Mouse (Mus musculus) T-helper 17 cell (primary cell): ENCODE measurements around the gene Edem3.
"Not testable (repeated sequence)": the region's sequence is repeated elsewhere in the genome, so short reads cannot be mapped to it uniquely, and the experiment has no call there.

ENCODE experiments used
- in situ Hi-C, 2 experiments: fragments of 300-600 bp; cut with MboI, MseI; formaldehyde crosslinking; loops; 1 replicate in 1 of 2; 2 replicates in 1 of 2; pipeline ENCODE4 v1.15.1; 2025; ENCODE audit warnings: high pct_unique_total_duplicates in 2 of 2

Edem3 gene

DNA sequence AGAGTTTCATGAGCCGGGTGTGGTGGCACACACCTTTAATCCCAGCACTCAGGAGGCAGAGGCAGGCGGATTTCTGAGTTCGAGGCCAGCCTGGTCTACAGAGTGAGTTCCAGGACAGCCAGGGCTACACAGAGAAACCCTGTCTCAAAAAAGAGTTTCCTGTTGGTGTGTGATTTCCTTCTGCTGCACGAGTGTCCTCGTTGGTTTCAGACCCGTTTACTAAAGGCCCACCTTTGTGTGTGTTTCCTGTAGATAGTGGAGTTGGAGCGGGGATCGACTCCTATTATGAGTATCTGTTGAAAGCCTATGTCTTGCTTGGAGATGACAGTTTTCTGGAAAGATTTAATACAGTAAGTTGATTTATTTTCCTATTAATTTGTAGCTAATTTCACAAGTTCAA lies 36.9 kb downstream of the Edem3 start:
- in situ Hi-C loops = loop anchor here in 1 of 2 experiments (25.0 kb wide), 1 partner anchor 1355 kb away; no protein-coding TSS in a partner anchor

DNA sequence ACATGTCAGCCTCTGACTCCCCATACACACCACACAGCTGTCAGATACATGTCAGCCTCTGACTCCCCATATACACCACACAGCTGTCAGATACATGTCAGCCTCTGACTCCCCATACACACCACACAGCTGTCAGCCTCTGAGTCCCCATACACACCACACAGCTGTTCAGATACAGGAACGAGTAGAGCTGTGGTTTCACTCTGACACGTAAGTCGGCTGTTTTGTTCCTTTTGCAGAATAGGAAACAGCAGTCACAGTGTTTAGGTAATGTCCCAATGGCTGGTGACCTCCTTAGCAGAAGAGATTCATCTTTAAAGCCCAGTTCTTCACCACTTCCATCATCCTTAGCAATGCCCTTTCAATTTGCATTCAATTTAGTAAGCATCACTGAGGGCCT lies 47.6 kb downstream of the Edem3 start:
- in situ Hi-C loops = not testable (repeated sequence)

DNA sequence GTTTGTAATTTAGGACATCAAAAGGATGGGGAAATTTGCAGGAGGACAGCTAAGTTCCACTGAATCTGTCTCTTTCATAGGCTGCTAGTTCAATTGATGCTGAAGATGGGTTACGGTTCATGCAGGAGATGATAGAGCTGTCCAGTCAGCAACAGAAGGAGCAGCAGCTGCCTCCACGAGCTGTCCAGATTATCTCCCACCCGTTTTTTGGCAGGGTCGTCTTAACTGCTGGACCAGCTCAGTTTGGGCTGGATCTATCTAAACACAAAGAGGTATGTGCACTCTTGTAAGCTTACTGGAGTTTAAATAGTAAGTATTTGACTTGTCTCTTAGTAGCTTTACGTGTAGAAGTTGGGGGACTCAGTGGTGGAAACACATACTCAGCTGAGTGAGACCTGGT lies 52.1 kb downstream of the Edem3 start:
- in situ Hi-C loops = no loop called here

DNA sequence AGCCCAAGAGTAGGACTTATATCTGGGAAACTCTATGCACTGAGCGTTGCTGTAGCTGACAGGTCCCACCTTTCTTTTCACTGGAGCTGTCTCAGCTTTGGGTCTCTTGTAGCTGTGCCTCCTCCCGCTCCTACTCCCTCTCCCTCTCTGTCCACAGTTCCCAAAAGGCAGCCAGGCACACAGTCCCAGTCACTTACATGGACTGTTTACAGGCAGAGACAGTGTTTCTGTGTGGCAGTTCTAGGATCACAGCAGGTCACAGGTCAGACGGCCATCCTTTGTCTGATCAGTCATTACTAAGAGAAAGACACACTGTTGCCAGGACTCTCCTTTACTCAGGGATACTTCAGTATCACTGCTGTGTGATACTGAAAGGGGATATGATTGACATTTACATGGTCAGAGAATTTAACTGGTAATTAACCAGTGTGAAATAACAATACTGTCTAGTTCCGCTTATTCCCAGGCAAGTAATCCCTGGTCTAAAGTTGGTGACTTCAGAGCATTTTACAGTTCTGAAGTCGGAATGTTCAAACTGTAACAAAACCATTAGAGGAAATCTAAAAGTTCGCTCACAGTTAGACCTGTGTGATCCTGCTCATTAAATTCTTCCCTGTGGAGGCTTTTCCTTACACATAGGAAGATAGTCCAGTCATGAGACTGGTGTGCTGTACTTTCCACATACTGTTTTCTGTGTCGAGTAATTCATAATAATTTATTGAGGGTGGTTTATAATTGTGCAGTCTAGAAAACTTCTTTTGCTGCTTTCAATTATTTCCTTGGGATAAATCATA lies 55.7 kb downstream of the Edem3 start:
- in situ Hi-C loops = no loop called here

DNA sequence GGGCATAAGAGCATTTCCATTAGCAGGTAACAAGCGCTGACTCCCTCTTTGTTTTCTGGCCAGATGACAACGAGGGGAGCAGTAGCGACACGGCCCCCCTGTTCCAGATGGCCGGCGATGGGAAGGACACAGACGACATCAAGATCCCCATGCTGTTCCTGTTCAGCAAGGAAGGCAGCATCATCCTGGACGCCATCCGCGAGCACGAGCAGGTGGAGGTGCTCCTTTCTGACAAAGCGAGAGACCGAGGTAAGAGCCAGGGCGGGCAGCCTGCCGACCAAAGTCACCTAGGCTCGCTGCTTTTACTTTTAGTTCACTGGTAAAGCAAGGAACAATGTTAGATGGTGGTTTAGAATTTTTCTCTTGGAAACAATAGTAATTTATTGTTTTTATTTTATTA lies 56.3 kb downstream of the Edem3 start:
- in situ Hi-C loops = no loop called here

DNA sequence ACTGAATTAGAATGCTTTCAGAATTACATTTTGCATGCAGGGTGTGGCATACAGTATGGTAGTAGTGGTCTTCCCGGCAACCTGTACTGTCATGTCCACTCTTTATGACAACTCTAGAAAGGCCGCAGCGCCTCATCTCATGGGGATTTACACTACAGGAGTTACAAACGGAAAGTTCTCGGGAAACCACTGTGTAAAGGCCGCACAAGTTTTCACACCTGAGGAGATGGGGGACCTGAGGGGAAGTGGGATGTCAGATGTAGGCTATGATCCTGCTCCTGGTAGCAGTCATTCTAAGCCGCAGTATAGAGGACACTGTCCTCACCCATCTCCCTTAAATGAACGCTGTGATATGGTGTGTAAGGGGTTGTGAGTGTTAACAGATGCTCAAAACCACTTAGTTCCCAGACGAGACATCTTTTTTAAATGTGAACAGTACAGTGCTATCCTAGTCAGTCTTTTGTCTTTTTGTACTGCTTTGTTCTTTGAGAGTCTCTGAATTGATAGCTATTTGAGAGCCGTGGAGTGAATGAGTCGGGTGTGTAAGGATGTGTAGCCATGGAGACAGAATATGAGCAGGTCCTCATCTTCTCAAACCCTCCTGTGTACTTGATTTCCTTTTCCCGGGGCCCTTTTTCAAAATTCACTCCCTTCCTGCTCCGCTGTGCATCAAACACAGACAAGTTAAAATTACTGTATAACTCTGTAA lies 57.0 kb downstream of the Edem3 start:
- in situ Hi-C loops = no loop called here

DNA sequence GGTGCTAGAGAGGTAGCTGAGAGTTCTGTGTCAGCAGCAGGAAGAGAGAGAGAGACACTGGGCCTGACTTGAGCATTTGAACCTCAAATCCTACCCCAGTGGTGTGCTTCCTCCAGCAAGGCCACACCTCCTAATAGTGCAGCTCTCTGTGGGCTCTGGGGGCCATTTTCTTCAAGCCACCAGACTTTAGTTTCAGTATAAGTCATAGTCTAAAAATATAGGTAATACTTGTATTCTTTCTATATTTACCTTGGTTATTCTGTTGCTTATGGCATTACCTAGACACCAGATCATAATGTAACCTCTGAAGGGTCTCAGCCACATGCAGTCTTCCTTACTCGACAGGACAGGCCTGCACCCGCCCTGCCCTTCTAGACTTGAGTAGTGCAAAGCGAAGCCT lies 60.9 kb downstream of the Edem3 start:
- in situ Hi-C loops = no loop called here

DNA sequence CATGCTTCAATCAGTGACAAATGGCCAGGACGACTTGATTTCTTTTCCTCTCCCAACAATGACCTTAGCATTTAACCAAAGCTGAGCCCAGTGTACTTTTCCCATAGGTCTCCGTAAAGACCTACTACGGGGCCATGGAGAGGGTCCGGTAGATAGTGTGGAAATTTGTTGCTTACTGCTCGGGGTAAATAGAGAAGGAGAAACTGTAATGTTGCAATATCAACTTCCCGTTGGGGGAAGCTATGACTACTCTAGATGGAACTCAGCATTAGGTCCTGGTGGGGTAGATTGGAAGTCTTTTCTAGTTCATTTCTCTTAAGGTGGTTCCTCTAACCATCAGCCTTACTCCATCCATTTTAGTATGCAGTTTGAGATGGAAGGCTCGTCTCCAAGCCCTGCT lies 64.0 kb downstream of the Edem3 start:
- in situ Hi-C loops = no loop called here

DNA sequence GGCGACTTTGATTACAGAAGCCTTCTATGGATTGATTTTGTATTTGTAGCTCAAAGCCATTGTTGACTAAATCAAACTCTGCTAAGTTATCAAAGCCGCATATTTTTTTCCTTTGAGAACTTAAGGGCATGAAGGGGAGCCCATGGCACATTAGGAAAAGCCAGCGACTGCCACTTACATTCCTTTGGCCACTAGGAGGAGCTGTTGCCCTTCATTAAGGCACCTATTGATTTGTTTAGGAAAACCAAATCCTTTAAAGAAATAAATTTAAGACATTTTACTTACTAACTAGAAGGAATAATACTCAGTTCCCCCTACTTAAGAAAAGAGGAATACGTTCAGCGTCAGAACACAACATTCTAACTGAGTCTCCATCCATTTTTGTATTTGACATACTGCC lies 65.3 kb downstream of the Edem3 start:
- in situ Hi-C loops = loop anchor here in 1 of 2 experiments (10.0 kb wide), 1 partner anchor 554 kb away; no protein-coding TSS in a partner anchor

DNA sequence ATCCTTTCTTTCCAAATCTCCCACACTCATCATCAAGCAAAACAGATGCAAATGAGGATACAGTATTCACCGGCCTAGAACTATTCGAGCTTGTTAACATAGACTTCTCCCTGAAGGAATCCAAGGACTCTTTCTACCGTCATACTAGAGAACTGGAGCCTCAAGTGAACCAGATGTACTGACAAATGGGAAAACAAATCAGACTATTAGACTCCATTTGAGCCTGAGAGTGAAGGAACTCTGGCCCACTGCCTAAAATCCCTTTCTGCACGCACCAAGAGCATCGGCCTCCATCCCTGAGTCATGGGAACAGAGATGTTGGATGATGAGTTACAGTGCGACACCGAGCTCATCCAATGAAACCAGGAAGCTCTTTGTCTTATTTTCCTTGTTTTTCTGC lies 69.9 kb downstream of the Edem3 start:
- in situ Hi-C loops = loop anchor here in 1 of 2 experiments (10.0 kb wide), 1 partner anchor 550 kb away; no protein-coding TSS in a partner anchor

DNA sequence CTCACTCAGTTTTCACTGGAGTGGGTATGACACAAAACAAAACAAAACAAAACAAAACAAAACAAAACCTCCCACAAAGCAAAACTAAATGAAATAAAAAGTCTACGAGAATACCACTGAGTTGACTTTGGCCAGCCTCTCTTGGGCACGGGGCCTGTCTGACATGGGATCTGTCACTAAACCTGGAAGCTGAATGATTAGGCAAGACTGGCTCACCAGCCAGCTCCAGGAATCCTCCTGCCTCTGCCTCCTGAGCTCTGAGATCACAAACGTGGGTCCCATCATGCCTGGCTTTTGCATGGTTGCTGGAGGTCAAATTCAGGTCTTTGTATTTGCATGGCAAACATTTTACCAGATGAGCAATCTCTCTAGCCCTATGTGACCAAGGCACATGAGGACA lies 76.6 kb downstream of the Edem3 start:
- in situ Hi-C loops = loop anchor here in 1 of 2 experiments (10.0 kb wide), 1 partner anchor 73 kb away; no protein-coding TSS in a partner anchor

DNA sequence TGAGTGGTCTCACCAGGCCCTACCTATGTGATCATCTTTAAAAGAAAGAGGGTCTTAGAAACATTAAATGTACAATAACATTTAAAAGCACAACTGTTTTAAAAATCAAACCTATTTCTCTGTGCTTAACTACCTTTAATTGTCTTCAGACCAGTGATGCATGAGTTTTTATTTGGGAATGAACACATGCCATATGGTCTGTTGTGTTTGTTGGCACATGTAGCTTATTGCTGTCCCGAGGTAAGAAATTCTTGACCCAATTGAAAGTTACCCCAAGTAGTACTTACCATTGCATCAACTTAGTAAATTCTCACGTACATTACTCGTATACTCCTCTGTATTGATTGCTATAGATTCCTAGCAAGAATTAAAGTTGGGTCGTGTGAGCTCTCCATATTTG lies 80.1 kb downstream of the Edem3 start:
- in situ Hi-C loops = loop anchor here in 1 of 2 experiments (10.0 kb wide), 1 partner anchor 70 kb away; no protein-coding TSS in a partner anchor

DNA sequence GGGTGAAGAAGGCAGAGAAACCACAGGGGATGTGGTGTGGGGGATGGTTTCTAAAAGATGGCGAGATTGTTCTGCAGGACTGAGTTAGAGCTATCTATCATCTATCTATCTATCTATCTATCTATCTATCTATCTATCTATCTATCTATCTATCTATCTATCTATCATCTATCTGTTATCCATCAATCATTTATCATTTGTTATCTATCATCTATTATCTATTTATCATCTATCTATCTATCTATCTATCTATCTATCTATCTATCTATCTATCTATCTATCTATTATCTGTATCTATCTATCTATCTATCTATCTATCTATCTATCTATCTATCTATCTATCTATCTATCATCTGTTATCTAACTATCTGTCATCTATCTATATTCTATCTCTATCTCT lies 85.2 kb downstream of the Edem3 start:
- in situ Hi-C loops = not testable (repeated sequence)

DNA sequence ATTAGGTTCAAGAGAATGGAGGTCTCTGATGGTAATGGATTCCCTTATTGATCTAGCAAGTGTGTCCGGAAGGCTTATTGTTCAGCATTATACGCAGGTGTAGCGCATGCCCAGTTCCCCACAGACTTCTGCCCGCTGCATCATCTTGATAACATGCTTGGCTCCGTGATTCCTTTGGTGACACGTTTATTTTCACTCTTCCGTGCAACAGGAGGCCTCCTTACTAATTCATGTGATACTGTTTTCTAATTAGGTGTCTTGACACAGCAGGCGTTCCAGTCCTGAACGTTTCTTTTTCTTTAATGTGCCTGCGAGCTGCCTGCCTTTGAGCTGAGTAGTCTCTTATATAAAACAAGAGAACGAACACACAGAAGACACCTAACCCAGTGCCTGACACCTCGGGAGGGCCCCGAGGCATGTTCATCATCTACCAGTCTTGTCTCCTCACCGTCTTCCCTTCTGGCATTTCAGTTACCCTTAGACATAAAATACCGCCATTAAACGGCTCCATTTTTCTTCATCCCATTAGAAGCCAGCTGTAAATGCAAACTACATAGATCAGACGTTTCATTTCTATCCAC lies 90.2 kb downstream of the Edem3 start:
- in situ Hi-C loops = no loop called here

DNA sequence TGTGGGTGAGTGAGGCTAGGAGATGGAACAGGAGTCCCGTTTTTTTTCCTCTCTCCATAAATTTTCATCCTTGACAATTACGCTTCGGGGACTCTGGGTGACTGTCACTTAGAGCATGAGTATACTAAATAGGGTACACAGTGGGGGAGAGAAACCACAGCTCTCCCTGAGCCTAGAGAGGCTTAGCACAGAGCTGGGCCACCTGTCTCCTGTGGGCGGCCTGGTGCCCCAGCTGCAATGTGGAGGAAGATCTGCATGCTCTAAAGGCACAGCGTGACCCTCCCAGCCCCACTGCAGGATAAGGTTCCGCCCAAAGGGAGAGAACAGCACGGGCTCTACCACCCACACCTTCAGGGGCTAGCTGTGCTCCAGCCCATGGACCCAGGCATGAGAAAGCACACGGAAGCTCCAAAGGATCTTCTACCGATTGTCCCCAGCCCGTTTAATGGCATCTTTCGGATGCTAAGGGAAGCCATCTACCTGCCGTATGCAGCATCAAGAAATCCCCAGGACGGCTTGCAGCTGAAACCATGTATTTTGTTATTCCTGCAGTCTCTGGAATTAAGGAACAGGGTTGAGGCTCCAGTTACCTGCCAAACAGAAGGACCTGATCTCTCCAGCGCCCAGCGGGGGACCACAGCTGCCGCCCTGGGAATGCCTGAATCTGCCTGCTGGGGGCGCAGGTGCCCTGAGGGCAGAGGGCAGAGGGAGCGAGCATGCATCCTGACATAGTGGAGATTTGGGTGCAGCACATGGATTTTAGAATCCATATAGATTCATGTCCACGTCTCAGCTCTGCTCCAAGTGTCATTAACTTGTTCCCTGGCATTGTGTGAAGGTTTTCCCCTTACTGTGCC lies 91.0 kb downstream of the Edem3 start:
- in situ Hi-C loops = no loop called here

DNA sequence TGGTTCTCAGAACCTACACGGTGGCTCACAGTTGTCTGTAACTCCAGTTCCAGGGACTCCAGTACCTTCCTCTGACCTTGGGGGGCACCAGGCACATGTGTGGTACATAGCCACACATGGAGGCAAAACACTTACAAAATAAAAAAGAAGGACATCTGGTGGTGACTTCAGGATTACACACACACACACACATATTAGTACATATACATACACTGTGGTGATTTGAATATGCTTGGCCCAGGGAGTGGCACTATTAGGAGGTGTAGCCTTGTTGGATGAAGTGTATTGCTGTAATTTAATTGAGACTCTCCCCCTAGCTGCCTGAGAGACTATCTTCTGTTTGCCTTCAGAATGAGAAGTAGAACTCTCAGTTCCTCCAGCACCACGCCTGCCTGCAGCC lies 93.1 kb downstream of the Edem3 start:
- in situ Hi-C loops = no loop called here

DNA sequence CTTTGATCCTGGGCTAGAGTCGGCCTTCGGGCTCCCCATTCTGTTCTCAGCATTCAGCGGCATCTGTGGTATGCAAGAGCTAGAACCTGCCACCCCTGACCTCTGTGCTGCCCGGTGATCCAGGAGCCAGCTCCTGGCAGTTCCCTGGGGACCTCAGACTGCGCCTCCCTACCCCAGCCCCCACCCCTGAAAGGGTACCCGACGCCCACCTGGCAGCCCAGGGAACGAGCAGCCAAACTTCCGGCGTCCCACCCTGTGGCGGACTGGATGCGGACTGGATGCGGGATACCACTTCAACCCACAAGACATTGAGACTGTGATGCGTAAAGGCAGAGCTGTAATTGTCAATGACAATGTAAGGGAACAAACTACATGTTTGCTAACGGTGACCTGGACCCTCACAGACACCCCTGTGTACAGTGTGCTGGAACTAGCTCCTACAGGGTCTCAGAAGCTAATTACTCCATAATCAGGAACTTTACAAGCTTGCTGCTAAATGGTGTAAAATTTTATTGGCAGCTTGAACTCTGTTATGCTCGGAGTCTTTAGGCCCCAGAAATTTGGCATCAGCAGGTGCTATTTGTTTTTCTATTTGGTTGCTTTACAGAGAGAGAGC lies 94.9 kb downstream of the Edem3 start:
- in situ Hi-C loops = no loop called here

DNA sequence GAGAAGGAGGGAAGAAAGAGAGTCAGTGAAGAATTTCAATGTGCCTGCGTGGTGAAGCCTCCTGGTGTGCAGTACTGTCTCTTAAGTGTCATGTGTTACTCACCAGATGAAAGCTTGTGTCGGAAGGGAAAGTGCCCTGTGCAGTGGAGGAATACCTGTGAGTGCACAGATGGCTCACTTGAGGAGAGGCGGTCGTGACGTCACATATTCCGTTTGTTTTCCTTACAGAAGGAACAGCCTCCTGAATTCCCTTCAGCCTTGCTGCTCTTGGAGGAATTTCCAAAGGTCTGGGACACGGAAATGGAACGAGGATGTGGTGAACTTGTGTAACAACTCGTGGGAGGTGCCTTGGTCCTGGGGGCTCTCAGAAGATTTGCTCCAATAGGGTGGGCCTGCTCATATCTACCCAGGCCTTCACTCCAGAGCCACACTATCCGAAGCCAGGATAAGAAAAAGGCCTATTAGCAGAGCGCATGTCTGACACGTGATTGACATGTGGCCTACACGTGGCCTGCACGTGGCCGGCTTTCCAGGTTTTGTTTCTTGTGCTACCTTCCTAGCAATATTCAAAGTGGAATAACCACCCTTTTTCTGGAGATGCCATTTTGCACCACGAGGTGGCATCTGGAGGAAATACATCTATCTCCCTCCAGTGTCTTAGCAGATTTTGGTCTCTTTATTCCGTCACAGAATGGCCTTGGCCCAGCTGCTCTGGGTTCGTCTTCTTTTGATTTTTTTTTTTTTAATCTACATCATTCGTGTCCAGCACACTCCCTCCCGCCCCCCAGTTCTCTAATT lies 96.1 kb downstream of the Edem3 start:
- in situ Hi-C loops = no loop called here

DNA sequence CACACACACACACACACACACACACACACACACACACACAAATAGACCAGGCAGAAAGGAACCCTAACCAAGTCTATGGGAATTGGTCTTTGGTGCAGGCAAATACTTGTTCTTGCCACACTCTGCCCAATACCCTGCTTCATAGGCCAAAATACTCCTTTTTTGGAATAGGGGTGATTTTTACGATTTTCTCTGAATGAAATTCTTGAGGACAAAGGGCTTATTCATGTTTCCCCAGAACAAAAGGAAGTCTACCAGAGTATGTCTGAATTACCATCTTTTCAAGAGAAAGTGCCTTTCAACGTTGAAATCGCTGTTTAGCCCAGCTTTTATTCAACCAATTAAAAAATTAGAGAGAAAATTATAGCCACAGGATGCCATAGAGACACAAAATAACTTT lies 96.8 kb downstream of the Edem3 start:
- in situ Hi-C loops = no loop called here

DNA sequence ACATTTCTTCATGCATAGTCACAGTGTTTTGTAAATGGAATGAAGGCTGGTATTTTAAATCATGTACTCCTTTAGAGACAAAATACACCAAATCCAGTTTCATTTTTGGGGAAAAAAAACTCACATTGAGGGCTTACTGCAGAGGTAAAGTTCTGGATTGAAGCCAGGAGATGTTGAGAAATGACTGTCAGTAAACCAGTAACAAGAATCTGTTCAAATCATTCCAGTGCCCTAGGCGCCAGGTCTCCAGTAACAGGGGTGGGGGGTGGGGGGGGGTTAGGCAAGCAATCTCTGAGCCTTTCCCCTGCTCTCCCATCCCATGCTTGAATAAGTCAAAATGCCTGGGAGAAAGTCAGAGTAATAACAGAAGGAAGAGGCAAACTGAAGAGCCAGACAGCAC lies 100.4 kb downstream of the Edem3 start:
- in situ Hi-C loops = no loop called here
